Comparison of ENCODE assay signal across 11 mouse cellular contexts in genomic region chrX:164245714-164246113, GRCm38 (mm10). TPM values are rescaled to one million over a fixed set of nuclear protein-coding genes. Genes with fewer than 3 reads are reported as not detected.
DNase-seq lines count a peak whose midpoint lies in the region; ATAC-seq and TF ChIP-seq lines count a peak whose summit lies in the region.
"Had no signal": no experiment of that assay in that cellular context is flagged by ENCODE, and none has a peak within 500 bp of the region (broad histone marks: within the 10 kb centered on the region; RNA-seq: fewer than 3 reads in every experiment).

No protein-coding gene starts in this region.

- no peaks in the 10 kb centered on the region for H3K36me3 ChIP-seq in hindbrain, embryonic 10.5 days
- no peaks in the 10 kb centered on the region for H3K36me3 ChIP-seq in hindbrain, postnatal 0 days (ENCODE audit: insufficient read depth, low read length)
- no peaks in the 10 kb centered on the region for H3K36me3 ChIP-seq in hindbrain, embryonic 13.5 days
- no peaks in the 10 kb centered on the region for H3K36me3 ChIP-seq in midbrain, embryonic 14.5 days (ENCODE audit: control insufficient read depth, insufficient read depth, low read length)
- H3K36me3 ChIP-seq: stomach, embryonic 15.5 days had no signal

- TF ChIP-seq CTCF in hindbrain, postnatal 0 days (IDR thresholded peaks at IDR 0.05; ENCODE audit: low read depth): no peak

- 23% methylated on average over 5 of the region's 5 CpGs for WGBS in hindbrain, embryonic 10.5 days
- 33% methylated on average over 5 of the region's 5 CpGs for whole genome bisulfite sequencing in hindbrain, postnatal 0 days
- WGBS in hindbrain, embryonic 13.5 days: 17% methylated on average over 5 of the region's 5 CpGs
- WGBS in midbrain, embryonic 14.5 days: 20% methylated on average over 5 of the region's 5 CpGs

- peaks cover 4% of the 10 kb centered on the region; the same call in 1 of the 2 replicates for H3K4me1 ChIP-seq in hindbrain, embryonic 10.5 days (replicated peaks)
- H3K4me1 ChIP-seq in hindbrain, postnatal 0 days (ENCODE audit: insufficient read depth, low read length): no peaks in the 10 kb centered on the region
- no peaks in the 10 kb centered on the region for H3K4me1 ChIP-seq in hindbrain, embryonic 13.5 days (replicated peaks)
- H3K4me1 ChIP-seq in midbrain, embryonic 14.5 days (ENCODE audit: control insufficient read depth, insufficient read depth, low read length): no peaks in the 10 kb centered on the region
- H3K4me1 ChIP-seq: stomach, embryonic 15.5 days had no signal

- no peak overlapping the region for H3K27ac ChIP-seq in hindbrain, embryonic 10.5 days
- no peak overlapping the region for H3K27ac ChIP-seq in hindbrain, postnatal 0 days
- H3K27ac ChIP-seq in hindbrain, embryonic 13.5 days: no peak overlapping the region
- H3K27ac ChIP-seq in midbrain, embryonic 14.5 days (replicated peaks; ENCODE audit: low read depth, low read length): no peak overlapping the region
- H3K27ac ChIP-seq: stomach, embryonic 15.5 days had no signal

- no peaks in the 10 kb centered on the region for H3K9me3 ChIP-seq in hindbrain, embryonic 10.5 days
- no peaks in the 10 kb centered on the region for H3K9me3 ChIP-seq in hindbrain, postnatal 0 days (ENCODE audit: low read length)
- no peaks in the 10 kb centered on the region for H3K9me3 ChIP-seq in hindbrain, embryonic 13.5 days
- H3K9me3 ChIP-seq in midbrain, embryonic 14.5 days (ENCODE audit: control insufficient read depth, low read length): no peaks in the 10 kb centered on the region
- H3K9me3 ChIP-seq: stomach, embryonic 15.5 days had no signal

- peaks cover 37% of the 10 kb centered on the region for H3K27me3 ChIP-seq in hindbrain, embryonic 10.5 days (ENCODE audit: insufficient read depth, poor library complexity, severe bottlenecking)
- no peaks in the 10 kb centered on the region for H3K27me3 ChIP-seq in hindbrain, postnatal 0 days (ENCODE audit: insufficient read depth, low read length)
- 0 out of 2 replicates have a peak, but pooled peaks cover 14% of the 10 kb centered on the region for H3K27me3 ChIP-seq in hindbrain, embryonic 13.5 days
- no peaks in the 10 kb centered on the region for H3K27me3 ChIP-seq in midbrain, embryonic 14.5 days (ENCODE audit: control insufficient read depth, insufficient read depth, low read length)
- H3K27me3 ChIP-seq: stomach, embryonic 15.5 days had no signal

- H3K4me3 ChIP-seq in hindbrain, embryonic 10.5 days: no peak overlapping the region
- no peak overlapping the region for H3K4me3 ChIP-seq in hindbrain, postnatal 0 days (ENCODE audit: low read length)
- H3K4me3 ChIP-seq in hindbrain, embryonic 13.5 days: no peak overlapping the region
- no peak overlapping the region for H3K4me3 ChIP-seq in midbrain, embryonic 14.5 days (replicated peaks; ENCODE audit: low read depth, low read length)
- H3K4me3 ChIP-seq: stomach, embryonic 15.5 days had no signal

- no peak overlapping the region for H3K9ac ChIP-seq in hindbrain, postnatal 0 days (replicated peaks; ENCODE audit: low read length)
- no peak overlapping the region for H3K9ac ChIP-seq in hindbrain, embryonic 13.5 days
- H3K9ac ChIP-seq in midbrain, embryonic 14.5 days (replicated peaks; ENCODE audit: low read length): no peak overlapping the region
- H3K9ac ChIP-seq: stomach, embryonic 15.5 days had no signal

- H3K4me2 ChIP-seq in hindbrain, postnatal 0 days (ENCODE audit: low read depth, low read length): no peak overlapping the region; the same call in 1 of the 2 replicates
- 0 out of 2 replicates have a peak overlapping the region, but pooled peaks have one; percentile 19 for H3K4me2 ChIP-seq in hindbrain, embryonic 13.5 days
- H3K4me2 ChIP-seq in midbrain, embryonic 14.5 days (ENCODE audit: low read length): peak overlapping the region; percentile 32; the same call in 1 of the 2 replicates
- H3K4me2 ChIP-seq: stomach, embryonic 15.5 days had no signal

- peak; percentile 22 for DNase-seq in hindbrain, embryonic 10.5 days (ENCODE audit: low spot score)
- DNase-seq in hindbrain, postnatal 0 days (ENCODE audit: low spot score): no peak
- peak; percentile 23 for DNase-seq in embryo, embryonic 11 days
- peak; percentile 16 for DNase-seq in midbrain, embryonic 14.5 days
- DNase-seq in cerebellum, postnatal 25 days: no peak
- no peak for DNase-seq in urinary bladder, adult 2 months (ENCODE audit: low spot score)
- DNase-seq: layer of hippocampus, postnatal 36 days had no signal

- no peak for ATAC-seq in hindbrain, postnatal 0 days
- no peak for ATAC-seq in hindbrain, embryonic 13.5 days (ENCODE audit: low FRiP score)
- no peak for ATAC-seq in midbrain, embryonic 14.5 days (ENCODE audit: low FRiP score, low TSS enrichment)
- ATAC-seq in monocyte, adult 5-6 weeks (replicated peaks; ENCODE audit: insufficient number of reproducible peaks, low FRiP score, low TSS enrichment, poor library complexity, severe bottlenecking): no peak

RNA-seq across cellular contexts. Expression of gene Bmx, which starts 12.3 kb away (rescaled TPM):
- 0.37 TPM in 2 replicates for polyA plus RNA-seq in hindbrain, embryonic 10.5 days (2016; fragmentation: Nextera tagmentation; extraction: Ambion mirVana)
- total RNA-seq in hindbrain, postnatal 0 days (2014; rRNA removed): 0.89 and 1.0 TPM in 2 replicates
- 0.39 and 0.49 TPM in 2 replicates for polyA plus RNA-seq in hindbrain, postnatal 0 days (2015; fragmentation: Nextera tagmentation; extraction: Ambion mirVana)
- 0.31 and 0.76 TPM in 2 replicates for polyA plus RNA-seq in hindbrain, embryonic 13.5 days (2015; fragmentation: Nextera tagmentation; extraction: Ambion mirVana)
- polyA plus RNA-seq in midbrain, embryonic 14.5 days (2014; fragmentation: Nextera tagmentation; extraction: Ambion mirVana): 0.51 TPM in 1 of 2 replicates, not detected in the other
- 2.9 and 3.0 TPM in 2 replicates for polyA plus RNA-seq in urinary bladder, adult 2 months (2012; rRNA removed)
- 16.2 to 31.2 TPM (median 29.7 TPM) in 3 replicates for total RNA-seq in monocyte, adult 5-6 weeks (2017)

RNA-seq across cellular contexts. Expression of gene Pir, which starts 23.5 kb away (rescaled TPM):
- 8.2 and 9.0 TPM in 2 replicates for polyA plus RNA-seq in hindbrain, embryonic 10.5 days (2016; fragmentation: Nextera tagmentation; extraction: Ambion mirVana)
- 0.65 and 0.94 TPM in 2 replicates for total RNA-seq in hindbrain, postnatal 0 days (2014; rRNA removed)
- polyA plus RNA-seq in hindbrain, postnatal 0 days (2015; fragmentation: Nextera tagmentation; extraction: Ambion mirVana): 7.8 and 8.4 TPM in 2 replicates
- polyA plus RNA-seq in hindbrain, embryonic 13.5 days (2015; fragmentation: Nextera tagmentation; extraction: Ambion mirVana): 3.4 and 3.9 TPM in 2 replicates
- 2.3 and 2.6 TPM in 2 replicates for polyA plus RNA-seq in midbrain, embryonic 14.5 days (2014; fragmentation: Nextera tagmentation; extraction: Ambion mirVana)
- polyA plus RNA-seq in urinary bladder, adult 2 months (2012; rRNA removed): 20.4 and 21.0 TPM in 2 replicates
- 0.58 TPM in 1 of 3 replicates, not detected in the others for total RNA-seq in monocyte, adult 5-6 weeks (2017)
- total RNA-seq: granulocyte monocyte progenitor cell, adult 5-6 weeks had no signal

Comparison
In these comparisons a context has a peak if more than half of its experiments do, and no peak if none do; other contexts are left out.
1. DNase-seq: peak in hindbrain, embryonic 10.5 days (single experiment), embryo, embryonic 11 days (single experiment) and midbrain, embryonic 14.5 days (single experiment); none in hindbrain, postnatal 0 days (single experiment), cerebellum, postnatal 25 days (0 of 2) and urinary bladder, adult 2 months (single experiment).